Mouse (Mus musculus) heart, postnatal 0 days (tissue): ENCODE measurements around the gene Foxn3.

Source experiments
- CTCF ChIP-seq: IDR thresholded peaks from 2 replicates; pipeline ENCODE4 v1.5.1; 2016; ENCODE audit warnings: antibody characterized with exemption, control low read depth, low read depth
- EP300 ChIP-seq: IDR thresholded peaks from 2 replicates; pipeline ENCODE4 v1.6.1; 2016; ENCODE audit warnings: antibody characterized with exemption, low read depth

DNA sequence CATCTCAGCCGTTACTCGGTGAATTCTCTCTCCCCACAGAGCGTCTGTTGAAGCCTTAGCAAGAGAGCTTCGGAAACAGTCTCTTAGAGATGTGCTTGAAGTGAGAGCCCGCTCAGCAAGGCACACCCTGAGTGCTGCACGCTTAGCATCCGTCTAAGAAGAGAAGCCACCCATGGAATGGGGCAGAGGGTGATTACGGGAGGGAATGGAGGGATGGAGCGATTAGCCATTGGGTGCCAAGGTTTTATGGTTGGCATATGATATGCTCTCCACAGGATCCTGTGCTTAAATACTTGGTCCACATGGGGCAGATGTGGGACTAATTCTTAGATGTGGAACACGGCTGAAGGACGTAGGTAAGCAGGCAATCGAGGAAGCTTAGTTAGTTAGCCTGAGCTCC, 45.3 kb downstream of the Foxn3 start:
- TF ChIP-seq EP300 (no peak), CTCF (no peak)
